Mouse (Mus musculus): ENCODE measurements around the gene Traf4. TPM values are rescaled to one million over a fixed set of nuclear protein-coding genes. Genes with fewer than 3 reads are reported as not detected.
"Not testable (repeated sequence)": the region's sequence is repeated elsewhere in the genome, so short reads cannot be mapped to it uniquely, and the experiment has no call there.

Traf4 gene
- 10 to 100 TPM in 3 of 4 experiments, 1 to 10 TPM in 1; 9.2 to 11.1 (median 10.4) TPM for total RNA-seq (2022)

GRCm38 (mm10) chr11:78164924-78165760 is at the start of gene Traf4:
TSS of gene Traf4 (minus strand) at chr11:78165589.
- no peak for DNase-seq (ENCODE audit: low spot score in 2 of 2)

GRCm38 (mm10) chr11:78213086-78213817 is 47.9 kb upstream of the Traf4 start:
- DNase-seq (ENCODE audit: low spot score in 2 of 2) = no peak

GRCm38 (mm10) chr11:78211513-78211912 is 46.1 kb upstream of the Traf4 start:
- DNase-seq (ENCODE audit: low spot score in 2 of 2) = no peak

- DNase-seq (ENCODE audit: low spot score in 2 of 2) = no peak
These were observed 45.2 kb upstream of the Traf4 start for GRCm38 (mm10) chr11:78210615-78211014.

- DNase-seq (ENCODE audit: low spot score in 2 of 2) = no peak
These were observed 44.5 kb upstream of the Traf4 start for GRCm38 (mm10) chr11:78209886-78210285.

GRCm38 (mm10) chr11:78207190-78207589 is 41.8 kb upstream of the Traf4 start:
- no peak for DNase-seq (ENCODE audit: low spot score in 2 of 2)

- DNase-seq (ENCODE audit: low spot score in 2 of 2) = no peak
These were observed 40.2 kb upstream of the Traf4 start for GRCm38 (mm10) chr11:78205361-78206206.

- no peak for DNase-seq (ENCODE audit: low spot score in 2 of 2)
These were observed 38.9 kb upstream of the Traf4 start for GRCm38 (mm10) chr11:78204287-78204686.

GRCm38 (mm10) chr11:78202372-78202771 is 37.0 kb upstream of the Traf4 start:
- no peak for DNase-seq (ENCODE audit: low spot score in 2 of 2)

GRCm38 (mm10) chr11:78195101-78195863 is 29.9 kb upstream of the Traf4 start:
- no peak for DNase-seq (ENCODE audit: low spot score in 2 of 2)

- no peak for DNase-seq (ENCODE audit: low spot score in 2 of 2)
These were observed 29.2 kb upstream of the Traf4 start for GRCm38 (mm10) chr11:78194411-78195100.

- no peak for DNase-seq (ENCODE audit: low spot score in 2 of 2)
These were observed 27.7 kb upstream of the Traf4 start, which contains the start of gene Proca1 for GRCm38 (mm10) chr11:78193113-78193512. TSS of gene Proca1 (plus strand) at chr11:78193392.

GRCm38 (mm10) chr11:78190041-78190440 is 24.7 kb upstream of the Traf4 start:
- no peak for DNase-seq (ENCODE audit: low spot score in 2 of 2)

- peak; percentile 58 to 72 for DNase-seq (ENCODE audit: low spot score in 2 of 2)
These were observed 24.0 kb upstream of the Traf4 start for GRCm38 (mm10) chr11:78189234-78190040.

GRCm38 (mm10) chr11:78188331-78189233 is 23.2 kb upstream of the Traf4 start, which contains the start of gene Rab34:
TSS of gene Rab34 (plus strand) at chr11:78188430.
- peak; percentile 54 to 60 for DNase-seq (ENCODE audit: low spot score in 2 of 2)

- not testable (repeated sequence) for DNase-seq (ENCODE audit: low spot score in 2 of 2)
These were observed 19.3 kb upstream of the Traf4 start for GRCm38 (mm10) chr11:78184702-78185101.

GRCm38 (mm10) chr11:78183884-78184514 is 18.6 kb upstream of the Traf4 start:
- DNase-seq (ENCODE audit: low spot score in 2 of 2) = no peak
